Mouse (Mus musculus): ENCODE results near the gene Gpc4.

- TF ChIP-seq MAX (IDR thresholded peaks at IDR 0.05; ENCODE audit: low read depth) = no peak
- TF ChIP-seq E2F4 (IDR thresholded peaks at IDR 0.05; ENCODE audit: insufficient read depth) = no peak
Observed at GRCm38 (mm10) chrX:52165555-52165938, 495 bp upstream of the Gpc4 start.

All from myocyte (in vitro differentiated cells).